Mouse (Mus musculus): ENCODE measurements around the gene Tsfm.
"Not testable (repeated sequence)": the region's sequence is repeated elsewhere in the genome, so short reads cannot be mapped to it uniquely, and the experiment has no call there.

Gene Tsfm

DNA sequence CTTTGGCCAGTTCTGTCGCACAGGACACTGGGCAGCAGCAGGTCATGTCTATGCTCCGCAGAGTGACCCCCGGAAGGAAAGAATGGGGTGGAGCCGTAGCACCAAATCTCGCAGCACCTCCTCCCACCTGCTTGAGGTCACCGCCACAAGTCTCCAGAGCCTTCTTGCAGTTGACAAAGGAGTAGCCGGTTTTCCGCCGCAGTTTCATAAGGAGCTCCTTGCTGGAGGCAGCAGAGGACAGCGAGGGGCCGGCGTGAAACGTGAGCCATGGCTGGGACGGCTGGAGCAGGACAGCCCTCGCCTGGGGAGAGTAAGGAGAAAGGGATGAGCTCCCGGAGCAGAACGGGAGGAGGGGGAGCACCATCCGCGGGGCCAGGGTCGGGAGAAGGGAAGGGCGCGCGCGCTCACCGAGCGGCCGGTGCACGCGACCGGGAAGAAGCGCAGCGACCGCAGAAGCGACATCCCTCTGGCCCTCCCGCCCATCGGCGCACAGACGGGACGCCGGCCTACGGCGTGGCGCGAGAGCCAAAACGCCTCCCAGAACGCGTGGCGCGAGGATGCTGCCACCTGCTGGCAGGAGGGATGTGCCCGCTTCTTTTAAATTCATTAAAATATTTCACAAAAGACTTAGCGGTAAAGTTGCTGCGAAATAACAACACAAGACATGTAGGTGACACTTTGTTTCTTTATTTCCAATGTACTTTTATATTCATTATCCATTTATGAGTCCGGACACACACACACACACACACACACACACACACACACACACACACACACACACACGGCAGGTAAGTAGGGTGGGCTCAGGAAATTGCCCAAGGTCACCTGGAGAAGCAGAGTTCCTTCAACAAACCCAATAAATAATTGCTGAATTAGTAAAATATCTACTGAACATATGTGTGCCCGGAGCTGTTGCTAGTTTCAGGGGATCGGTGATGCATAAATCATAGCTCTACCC lies at the start of gene Tsfm:
Gene Tsfm, minus strand, starts transcription at position 505 of the 961 bp plus-strand sequence.
- peak; percentile 95 for DNase-seq

GRCm38 (mm10) chr10:127079665-127080391 lies 49.2 kb upstream of the Tsfm start:
- DNase-seq: no peak

GRCm38 (mm10) chr10:127078677-127079575 lies 48.3 kb upstream of the Tsfm start:
- DNase-seq: peak in 1 of 2 experiments; percentile 48

- no peak for DNase-seq
These were observed 47.5 kb upstream of the Tsfm start for GRCm38 (mm10) chr10:127078001-127078676.

GRCm38 (mm10) chr10:127077515-127077914 lies 46.9 kb upstream of the Tsfm start:
- DNase-seq: no peak

- no peak for DNase-seq
These were observed 45.4 kb upstream of the Tsfm start for GRCm38 (mm10) chr10:127076082-127076481.

DNA sequence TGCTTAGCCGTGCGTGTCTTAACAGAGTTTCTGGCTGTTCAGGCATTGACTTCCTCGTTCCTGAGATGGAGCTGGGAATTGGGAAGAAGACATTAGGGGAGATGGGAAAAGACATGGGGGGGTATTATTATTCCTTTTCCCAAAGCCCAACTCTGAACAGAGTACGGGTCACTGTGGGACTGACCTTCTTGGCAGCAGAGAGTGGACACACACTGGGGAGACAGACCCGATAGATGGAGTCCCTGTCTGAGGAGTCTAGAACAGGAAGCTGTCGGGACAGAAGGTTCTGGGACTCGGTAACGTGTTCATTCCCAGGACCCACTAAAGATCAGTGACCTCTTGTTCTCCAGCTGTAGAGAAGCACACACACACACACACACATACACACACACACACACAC lies 45.0 kb upstream of the Tsfm start:
- no peak for DNase-seq

- no peak for DNase-seq
These were observed 44.4 kb upstream of the Tsfm start, which contains the start of gene Agap2 for GRCm38 (mm10) chr10:127075080-127075479. Gene Agap2 (plus strand): TSS chr10:127075284.

DNA sequence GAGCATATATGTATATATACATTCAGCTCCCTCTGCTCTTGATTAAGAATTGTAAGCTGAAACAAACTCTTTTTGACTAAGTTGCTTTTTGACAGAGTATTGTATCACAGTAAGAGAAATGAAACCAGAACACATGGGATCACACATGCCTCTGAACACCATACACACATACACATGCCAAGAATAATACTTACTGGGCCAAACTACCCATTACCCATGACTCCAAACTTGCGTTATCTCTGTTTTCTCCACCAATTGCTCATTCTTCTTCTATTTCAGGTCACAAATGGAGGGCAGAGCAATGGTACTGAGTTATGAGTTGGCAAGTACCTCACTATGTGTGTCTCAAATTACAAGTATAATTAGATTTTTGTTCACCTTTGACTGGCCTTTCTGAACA lies 43.3 kb upstream of the Tsfm start:
- DNase-seq: no peak

DNA sequence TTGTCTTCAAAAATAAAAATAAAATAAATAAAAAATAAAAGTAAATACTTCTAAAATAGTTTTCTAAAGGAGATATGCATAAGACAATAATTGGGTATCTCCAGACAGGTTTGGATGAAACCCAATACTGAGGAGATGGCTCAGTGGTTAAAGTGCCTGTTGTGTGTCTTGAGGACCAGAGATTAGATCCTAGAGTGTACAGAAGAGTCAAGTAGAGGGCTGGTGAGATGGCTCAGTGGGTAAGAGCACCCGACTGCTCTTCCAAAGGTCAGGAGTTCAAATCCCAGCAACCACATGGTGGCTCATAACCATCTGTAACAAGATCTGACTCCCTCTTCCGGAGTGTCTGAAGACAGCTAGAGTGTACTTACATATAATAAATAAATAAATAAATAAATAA lies 42.3 kb upstream of the Tsfm start:
- not testable (repeated sequence) for DNase-seq

GRCm38 (mm10) chr10:127072270-127072669 lies 41.6 kb upstream of the Tsfm start:
- not testable (repeated sequence) for DNase-seq

DNA sequence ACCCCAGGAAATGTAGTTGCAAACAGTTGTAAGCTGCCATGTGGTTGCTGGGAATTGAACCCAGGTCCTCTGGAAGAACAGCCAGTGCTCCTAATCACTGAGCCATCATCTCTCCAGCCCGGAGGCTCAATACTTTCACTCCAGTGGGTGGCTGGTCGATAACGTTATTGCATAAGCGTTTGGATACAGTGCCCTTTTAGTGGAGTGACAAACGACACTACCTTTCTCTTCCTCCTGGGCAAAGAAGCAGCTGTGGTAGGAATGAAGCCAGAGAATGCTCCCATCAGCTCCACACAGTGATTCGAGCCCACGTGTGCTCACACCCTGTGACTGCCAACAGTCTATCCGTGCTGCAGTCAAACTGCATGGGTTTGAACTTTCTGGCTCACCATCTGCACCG lies 40.6 kb upstream of the Tsfm start:
- DNase-seq: no peak

DNA sequence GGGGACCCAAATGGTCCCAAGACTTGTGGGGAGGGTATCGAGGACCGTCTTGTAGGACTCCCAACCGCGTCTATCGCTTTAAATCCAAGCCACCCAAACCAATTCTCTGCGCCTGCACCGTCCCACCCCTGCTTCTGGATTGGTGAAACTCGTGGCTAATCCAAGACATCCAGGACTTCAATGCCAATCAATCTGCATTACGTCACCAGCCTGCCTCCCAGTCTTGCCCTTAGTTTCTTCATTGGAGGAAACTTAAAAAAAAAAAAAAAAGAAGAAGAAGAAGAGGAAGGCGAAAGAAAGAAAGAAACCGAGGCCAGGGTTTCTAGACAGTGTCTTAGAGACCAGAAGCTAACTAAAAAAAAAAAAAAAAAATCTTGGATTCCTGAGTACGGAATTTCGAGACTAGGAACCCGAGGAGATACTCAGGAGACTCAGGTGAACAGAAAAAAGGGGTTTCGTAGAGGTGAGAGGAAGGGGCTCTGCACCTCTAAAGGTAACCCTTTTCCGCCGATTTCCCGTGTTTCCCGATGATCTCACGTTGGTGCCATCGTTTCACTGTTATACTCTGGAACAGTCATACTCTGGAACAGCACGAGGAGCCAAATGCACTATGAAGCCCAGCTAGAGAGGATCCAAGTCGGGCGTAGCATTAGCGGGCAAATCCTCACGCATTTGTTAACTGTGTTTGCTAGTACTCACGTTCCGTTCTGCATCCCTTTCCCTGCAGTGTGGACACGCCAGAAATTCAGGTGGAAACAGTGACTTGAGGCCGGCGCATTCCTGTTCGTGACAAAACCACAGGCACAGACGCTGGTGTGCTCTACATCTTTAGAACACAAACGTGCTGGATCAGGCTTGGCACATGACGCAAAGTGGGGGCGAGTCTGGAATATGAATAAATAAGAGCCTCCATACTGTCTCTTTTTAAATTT lies 39.8 kb upstream of the Tsfm start, which contains the start of gene Tspan31:
Gene Tspan31, minus strand, starts transcription at position 75 of the 932 bp plus-strand sequence.
- DNase-seq: peak; percentile 96 to 97

- DNase-seq: no peak
These were observed 38.9 kb upstream of the Tsfm start for GRCm38 (mm10) chr10:127069281-127070189.

DNA sequence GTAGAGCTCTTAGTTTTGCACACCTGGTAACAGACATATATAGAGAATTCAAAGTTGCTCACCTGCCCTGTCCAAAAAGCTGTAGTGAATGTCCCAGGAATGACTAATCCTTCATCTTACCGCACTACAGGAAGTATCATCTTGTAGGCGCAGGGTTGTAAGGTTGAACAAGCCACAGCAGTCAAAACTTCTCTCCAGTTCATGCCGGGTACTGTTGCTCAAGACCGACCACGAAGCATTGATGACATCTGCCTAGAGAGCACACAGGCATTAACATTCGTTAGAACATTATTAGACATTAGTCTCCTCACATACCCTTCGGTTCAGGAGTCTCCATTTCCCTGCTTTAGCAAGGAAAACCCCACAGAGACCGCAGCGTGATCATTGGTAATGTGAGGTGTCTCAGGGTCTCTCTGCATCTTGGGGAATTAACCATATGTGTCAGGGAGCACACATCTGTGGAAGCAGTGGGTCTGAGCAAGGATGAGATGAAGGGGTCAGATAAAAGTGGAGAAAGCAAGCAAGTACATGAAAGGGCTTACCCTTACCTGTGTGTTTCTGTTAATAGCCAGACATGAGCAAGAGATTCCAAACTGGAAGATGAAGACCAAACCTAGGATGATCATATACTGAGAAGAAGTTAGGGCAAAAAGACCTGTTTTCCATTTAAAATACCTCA lies 37.9 kb upstream of the Tsfm start:
- no peak for DNase-seq

GRCm38 (mm10) chr10:127066519-127067018 lies 35.9 kb upstream of the Tsfm start:
- no peak for DNase-seq

DNA sequence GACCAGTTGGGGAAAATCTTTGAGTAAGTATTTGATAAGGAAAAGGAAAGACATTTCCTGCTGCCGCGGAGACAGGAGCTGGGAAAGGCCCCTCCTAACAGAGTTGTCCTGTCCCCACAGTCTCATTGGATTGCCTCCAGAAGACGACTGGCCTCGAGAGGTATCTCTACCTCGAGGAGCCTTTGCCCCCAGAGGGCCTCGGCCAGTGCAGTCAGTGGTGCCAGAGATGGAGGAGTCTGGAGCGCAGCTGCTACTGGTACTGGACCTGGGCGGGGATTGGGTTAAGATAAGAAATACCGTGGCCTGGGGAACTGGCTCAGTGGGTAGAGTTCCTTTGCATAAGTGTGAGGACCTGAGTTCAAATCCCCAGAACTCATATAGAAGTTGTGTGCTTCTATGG lies 35.3 kb upstream of the Tsfm start:
- peak in 1 of 2 experiments; percentile 73 for DNase-seq
